Mouse (Mus musculus): ENCODE results near the gene Setd7.

GRCm38 (mm10) chr3:51482781-51483180, 77.9 kb downstream of the Setd7 start:
- no peak for TF ChIP-seq CTCF (IDR thresholded peaks at IDR 0.05; ENCODE audit: control insufficient read depth, insufficient read depth, low read length)
- no peak for TF ChIP-seq POLR2A (IDR thresholded peaks at IDR 0.05; ENCODE audit: borderline replicate concordance, control insufficient read depth, low read depth, low read length)
